Mouse (Mus musculus): Measurements from ENCODE around the gene Tmem184b. TPM values are rescaled to one million over a fixed set of nuclear protein-coding genes. Genes with fewer than 3 reads are reported as not detected.

Tmem184b gene
- polyA plus RNA-seq, 1 experiment from 2014 or later: 63.1 TPM

GRCm38 (mm10) chr15:79369452-79370280, 33.7 kb downstream of the Tmem184b start:
- Histone ChIP-seq H3K9ac (ENCODE audit: low read depth, low read length) (no peak overlapping the region), H3K9me3 (ENCODE audit: control insufficient read depth, low read length) (no peaks in the 10 kb centered on the region), H3K4me3 (ENCODE audit: low read length) (no peak overlapping the region), H3K4me2 (replicated peaks; ENCODE audit: low read depth, low read length) (no peak overlapping the region), H3K27me3 (ENCODE audit: control insufficient read depth, insufficient read depth, low read length) (no peaks in the 10 kb centered on the region), H3K4me1 (ENCODE audit: control insufficient read depth, insufficient read depth, low read length) (peaks cover 29% of the 10 kb centered on the region), H3K27ac (ENCODE audit: low read depth, low read length) (no peak overlapping the region; the same call in 1 of the 2 replicates), H3K36me3 (ENCODE audit: control insufficient read depth, insufficient read depth, low read length) (peaks cover 38% of the 10 kb centered on the region)
- ATAC-seq (ENCODE audit: low FRiP score, low TSS enrichment): no peak
- WGBS: 61% methylated on average over 15 of the region's 15 CpGs

DNA sequence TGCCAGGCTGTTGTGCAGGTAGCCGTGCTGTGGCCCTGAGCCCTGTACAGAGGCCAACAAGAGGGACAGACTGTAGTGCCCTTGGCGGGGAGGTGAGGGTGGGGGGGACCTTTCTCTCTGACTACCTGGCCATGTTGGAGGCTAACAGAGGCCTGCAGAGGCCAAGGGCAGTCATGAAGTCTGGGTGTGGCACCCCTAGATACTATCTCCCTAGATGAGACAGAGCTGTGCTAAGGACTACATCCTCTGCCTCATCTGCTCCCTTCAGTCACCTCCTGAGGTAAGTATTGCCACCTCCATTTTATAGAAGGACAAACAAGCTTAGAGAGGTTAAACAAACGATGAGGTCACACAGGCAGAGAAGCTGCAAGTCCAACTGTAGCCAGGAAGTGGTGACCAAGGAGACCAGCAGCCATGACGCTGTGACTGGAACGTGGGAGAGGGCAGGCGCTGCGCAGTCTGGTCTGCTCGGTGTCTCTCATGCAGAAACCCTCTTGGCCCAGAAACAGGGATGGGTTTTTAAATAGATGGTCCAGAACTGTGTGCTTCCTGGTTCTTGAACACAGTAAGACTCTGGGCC, 34.4 kb downstream of the Tmem184b start:
- no peak overlapping the region for H3K4me3 ChIP-seq (ENCODE audit: low read length)
- WGBS: 50% methylated on average over 8 of the region's 8 CpGs
- 0 out of 2 replicates have a peak, but pooled peaks have one; percentile 11 for ATAC-seq (ENCODE audit: low FRiP score, low TSS enrichment)

GRCm38 (mm10) chr15:79368313-79368811, 35.0 kb downstream of the Tmem184b start:
- peak; percentile 82 for ATAC-seq (ENCODE audit: low FRiP score, low TSS enrichment)
- Histone ChIP-seq H3K4me1 (ENCODE audit: control insufficient read depth, insufficient read depth, low read length) (peaks cover 29% of the 10 kb centered on the region), H3K4me3 (ENCODE audit: low read length) (no peak overlapping the region), H3K4me2 (replicated peaks; ENCODE audit: low read depth, low read length) (no peak overlapping the region; the same call in 1 of the 2 replicates), H3K36me3 (ENCODE audit: control insufficient read depth, insufficient read depth, low read length) (peaks cover 43% of the 10 kb centered on the region), H3K27ac (ENCODE audit: low read depth, low read length) (peak overlapping the region; percentile 76), H3K27me3 (ENCODE audit: control insufficient read depth, insufficient read depth, low read length) (no peaks in the 10 kb centered on the region), H3K9ac (ENCODE audit: low read depth, low read length) (peak overlapping the region; percentile 23; the same call in 1 of the 2 replicates), H3K9me3 (ENCODE audit: control insufficient read depth, low read length) (no peaks in the 10 kb centered on the region)
- WGBS: 26% methylated on average over 14 of the region's 14 CpGs

More for the DNA sequence above, 34.4 kb downstream of the Tmem184b start:
- Histone ChIP-seq H3K4me1 (ENCODE audit: control insufficient read depth, insufficient read depth, low read length) (peaks cover 29% of the 10 kb centered on the region), H3K36me3 (ENCODE audit: control insufficient read depth, insufficient read depth, low read length) (peaks cover 42% of the 10 kb centered on the region), H3K9me3 (ENCODE audit: control insufficient read depth, low read length) (no peaks in the 10 kb centered on the region), H3K27me3 (ENCODE audit: control insufficient read depth, insufficient read depth, low read length) (no peaks in the 10 kb centered on the region), H3K4me2 (replicated peaks; ENCODE audit: low read depth, low read length) (no peak overlapping the region; the same call in 1 of the 2 replicates), H3K27ac (ENCODE audit: low read depth, low read length) (peak overlapping the region; percentile 76), H3K9ac (ENCODE audit: low read depth, low read length) (0 out of 2 replicates have a peak overlapping the region, but pooled peaks have one; percentile 23)

GRCm38 (mm10) chr15:79366402-79366801, 37.0 kb downstream of the Tmem184b start:
- no peak overlapping the region for H3K4me3 ChIP-seq (ENCODE audit: low read length)
- no peaks in the 10 kb centered on the region for H3K9me3 ChIP-seq (ENCODE audit: control insufficient read depth, low read length)
- H3K27me3 ChIP-seq (ENCODE audit: control insufficient read depth, insufficient read depth, low read length): no peaks in the 10 kb centered on the region
- 96% methylated on average over 5 of the region's 5 CpGs for WGBS
- H3K9ac ChIP-seq (ENCODE audit: low read depth, low read length): no peak overlapping the region
- H3K36me3 ChIP-seq (ENCODE audit: control insufficient read depth, insufficient read depth, low read length): peaks cover 54% of the 10 kb centered on the region
- H3K27ac ChIP-seq (ENCODE audit: low read depth, low read length): no peak overlapping the region
- H3K4me2 ChIP-seq (replicated peaks; ENCODE audit: low read depth, low read length): no peak overlapping the region
- ATAC-seq (ENCODE audit: low FRiP score, low TSS enrichment): no peak
- H3K4me1 ChIP-seq (ENCODE audit: control insufficient read depth, insufficient read depth, low read length): peaks cover 32% of the 10 kb centered on the region

DNA sequence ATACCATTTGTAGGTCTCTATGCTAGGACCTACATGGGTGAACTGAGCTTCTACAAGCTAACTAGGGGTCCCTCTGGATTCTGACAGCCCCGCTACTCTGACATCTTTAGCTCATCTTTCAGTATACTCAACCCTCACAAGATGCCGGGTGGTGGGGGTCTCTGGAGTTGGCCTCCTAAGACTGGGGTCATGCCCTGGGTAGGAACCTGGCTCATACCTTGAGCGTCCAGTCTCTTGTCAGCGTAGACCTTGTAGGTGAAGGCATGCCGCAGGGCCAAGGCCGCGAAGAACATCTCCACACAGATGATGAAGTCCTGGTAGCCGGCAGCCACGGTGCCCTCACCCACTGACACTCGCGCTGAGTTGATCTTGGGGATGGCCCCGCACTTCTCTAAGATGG, 38.3 kb downstream of the Tmem184b start:
- Histone ChIP-seq H3K9ac (ENCODE audit: low read depth, low read length) (no peak overlapping the region), H3K4me3 (ENCODE audit: low read length) (no peak overlapping the region), H3K36me3 (ENCODE audit: control insufficient read depth, insufficient read depth, low read length) (peaks cover 54% of the 10 kb centered on the region), H3K27me3 (ENCODE audit: control insufficient read depth, insufficient read depth, low read length) (no peaks in the 10 kb centered on the region), H3K27ac (ENCODE audit: low read depth, low read length) (no peak overlapping the region), H3K4me1 (ENCODE audit: control insufficient read depth, insufficient read depth, low read length) (peaks cover 39% of the 10 kb centered on the region), H3K4me2 (replicated peaks; ENCODE audit: low read depth, low read length) (no peak overlapping the region), H3K9me3 (ENCODE audit: control insufficient read depth, low read length) (no peaks in the 10 kb centered on the region)
- 97% methylated on average over 12 of the region's 12 CpGs for WGBS
- no peak for ATAC-seq (ENCODE audit: low FRiP score, low TSS enrichment)

DNA sequence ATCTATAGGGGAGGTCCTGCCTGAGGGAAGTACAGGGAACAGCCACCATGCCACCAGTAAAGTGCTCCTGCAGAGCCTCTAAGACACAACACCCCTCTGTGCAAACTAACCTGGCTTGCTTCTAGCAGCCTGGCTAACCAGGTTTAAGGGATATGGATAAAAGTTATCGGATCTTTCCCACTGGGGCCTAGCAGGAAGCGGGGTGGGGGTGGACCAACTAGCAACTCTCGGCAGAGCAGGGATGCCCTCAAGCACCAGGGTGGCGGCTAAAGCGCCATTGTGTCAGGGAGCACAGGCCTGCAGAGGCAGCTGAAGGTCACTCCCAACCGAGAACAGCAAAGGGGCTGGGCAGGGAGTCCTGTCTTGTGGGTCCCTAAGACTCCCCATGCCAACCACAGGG, 39.2 kb downstream of the Tmem184b start:
- peak overlapping the region; percentile 24; the same call in 1 of the 2 replicates for H3K27ac ChIP-seq (ENCODE audit: low read depth, low read length)
- no peaks in the 10 kb centered on the region for H3K9me3 ChIP-seq (ENCODE audit: control insufficient read depth, low read length)
- H3K27me3 ChIP-seq (ENCODE audit: control insufficient read depth, insufficient read depth, low read length): no peaks in the 10 kb centered on the region
- ATAC-seq (ENCODE audit: low FRiP score, low TSS enrichment): no peak
- peaks cover 54% of the 10 kb centered on the region for H3K36me3 ChIP-seq (ENCODE audit: control insufficient read depth, insufficient read depth, low read length)
- H3K4me1 ChIP-seq (ENCODE audit: control insufficient read depth, insufficient read depth, low read length): peaks cover 37% of the 10 kb centered on the region
- no peak overlapping the region for H3K4me3 ChIP-seq (ENCODE audit: low read length)
- no peak overlapping the region for H3K4me2 ChIP-seq (replicated peaks; ENCODE audit: low read depth, low read length)
- no peak overlapping the region for H3K9ac ChIP-seq (ENCODE audit: low read depth, low read length)
- WGBS: 61% methylated on average over 6 of the region's 6 CpGs

GRCm38 (mm10) chr15:79361023-79361422, 42.3 kb downstream of the Tmem184b start:
- ATAC-seq (ENCODE audit: low FRiP score, low TSS enrichment): no peak
- H3K36me3 ChIP-seq (ENCODE audit: control insufficient read depth, insufficient read depth, low read length): peaks cover 45% of the 10 kb centered on the region
- H3K27ac ChIP-seq (ENCODE audit: low read depth, low read length): no peak overlapping the region
- H3K4me3 ChIP-seq (ENCODE audit: low read length): no peak overlapping the region
- H3K9me3 ChIP-seq (ENCODE audit: control insufficient read depth, low read length): no peaks in the 10 kb centered on the region
- no peak overlapping the region for H3K4me2 ChIP-seq (replicated peaks; ENCODE audit: low read depth, low read length)
- WGBS: 49% methylated on average over 4 of the region's 4 CpGs
- H3K4me1 ChIP-seq (ENCODE audit: control insufficient read depth, insufficient read depth, low read length): peaks cover 36% of the 10 kb centered on the region
- no peaks in the 10 kb centered on the region for H3K27me3 ChIP-seq (ENCODE audit: control insufficient read depth, insufficient read depth, low read length)
- peak overlapping the region; percentile 12; the same call in 1 of the 2 replicates for H3K9ac ChIP-seq (ENCODE audit: low read depth, low read length)

DNA sequence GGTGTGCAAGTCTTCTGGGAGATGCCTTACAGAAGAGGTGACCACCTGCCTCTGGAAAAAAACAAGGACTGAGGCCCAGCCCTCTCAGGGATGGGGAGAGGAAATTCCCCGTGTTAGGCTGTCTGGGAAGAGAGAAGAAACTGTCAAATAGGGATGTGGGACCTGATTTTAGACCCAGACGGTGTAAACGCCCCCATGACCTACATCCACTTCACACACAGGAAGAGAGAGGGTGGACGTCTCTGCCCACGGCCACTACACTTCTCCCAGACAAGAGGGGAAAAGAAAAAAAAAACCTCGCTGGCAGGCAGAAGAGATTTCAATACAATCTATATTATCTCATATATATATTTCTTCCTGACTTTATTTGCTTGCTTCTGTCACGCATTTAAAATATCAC, 43.0 kb downstream of the Tmem184b start:
- no peak for ATAC-seq (ENCODE audit: low FRiP score, low TSS enrichment)
- Histone ChIP-seq H3K9me3 (ENCODE audit: control insufficient read depth, low read length) (no peaks in the 10 kb centered on the region), H3K27me3 (ENCODE audit: control insufficient read depth, insufficient read depth, low read length) (no peaks in the 10 kb centered on the region), H3K4me2 (replicated peaks; ENCODE audit: low read depth, low read length) (no peak overlapping the region), H3K27ac (ENCODE audit: low read depth, low read length) (peak overlapping the region; percentile 44; the same call in 1 of the 2 replicates), H3K4me1 (ENCODE audit: control insufficient read depth, insufficient read depth, low read length) (peaks cover 36% of the 10 kb centered on the region), H3K36me3 (ENCODE audit: control insufficient read depth, insufficient read depth, low read length) (peaks cover 39% of the 10 kb centered on the region), H3K9ac (ENCODE audit: low read depth, low read length) (no peak overlapping the region), H3K4me3 (ENCODE audit: low read length) (no peak overlapping the region)
- 44% methylated on average over 7 of the region's 7 CpGs for WGBS

DNA sequence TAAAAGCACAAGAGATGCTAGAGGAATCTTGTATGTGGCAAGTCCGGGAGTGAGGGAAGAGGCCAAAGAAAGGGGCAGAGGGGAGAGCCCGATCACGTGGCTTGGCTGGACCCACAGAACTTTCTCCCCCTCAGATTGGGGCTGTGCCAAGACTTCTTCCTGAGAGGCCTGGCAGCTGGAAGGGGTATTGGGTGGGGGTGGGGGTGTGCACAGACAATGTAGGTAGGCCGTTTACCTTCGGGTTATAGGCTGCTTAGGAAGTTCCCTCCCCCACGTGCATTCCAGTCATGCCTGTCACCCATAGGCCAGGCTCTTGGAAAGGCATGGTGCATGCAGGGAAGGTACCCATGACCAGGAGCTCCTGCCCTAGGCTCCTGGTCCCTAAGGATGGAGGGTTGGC, 43.4 kb downstream of the Tmem184b start:
- Histone ChIP-seq H3K4me3 (ENCODE audit: low read length) (no peak overlapping the region), H3K4me1 (ENCODE audit: control insufficient read depth, insufficient read depth, low read length) (peaks cover 36% of the 10 kb centered on the region), H3K9ac (ENCODE audit: low read depth, low read length) (no peak overlapping the region), H3K9me3 (ENCODE audit: control insufficient read depth, low read length) (no peaks in the 10 kb centered on the region), H3K36me3 (ENCODE audit: control insufficient read depth, insufficient read depth, low read length) (peaks cover 34% of the 10 kb centered on the region), H3K27ac (ENCODE audit: low read depth, low read length) (peak overlapping the region; percentile 44; the same call in 1 of the 2 replicates), H3K4me2 (replicated peaks; ENCODE audit: low read depth, low read length) (no peak overlapping the region), H3K27me3 (ENCODE audit: control insufficient read depth, insufficient read depth, low read length) (no peaks in the 10 kb centered on the region)
- 12% methylated on average over 6 of the region's 6 CpGs for WGBS
- no peak for ATAC-seq (ENCODE audit: low FRiP score, low TSS enrichment)

Data from kidney, embryonic 14.5 days (tissue).